Mouse (Mus musculus): Measurements from ENCODE around the gene Six4. TPM values are rescaled to one million over a fixed set of nuclear protein-coding genes. Genes with fewer than 3 reads are reported as not detected.

Six4 gene
- polyA plus RNA-seq, 2 experiments, result 0.02 TPM; not detected in 1

DNA sequence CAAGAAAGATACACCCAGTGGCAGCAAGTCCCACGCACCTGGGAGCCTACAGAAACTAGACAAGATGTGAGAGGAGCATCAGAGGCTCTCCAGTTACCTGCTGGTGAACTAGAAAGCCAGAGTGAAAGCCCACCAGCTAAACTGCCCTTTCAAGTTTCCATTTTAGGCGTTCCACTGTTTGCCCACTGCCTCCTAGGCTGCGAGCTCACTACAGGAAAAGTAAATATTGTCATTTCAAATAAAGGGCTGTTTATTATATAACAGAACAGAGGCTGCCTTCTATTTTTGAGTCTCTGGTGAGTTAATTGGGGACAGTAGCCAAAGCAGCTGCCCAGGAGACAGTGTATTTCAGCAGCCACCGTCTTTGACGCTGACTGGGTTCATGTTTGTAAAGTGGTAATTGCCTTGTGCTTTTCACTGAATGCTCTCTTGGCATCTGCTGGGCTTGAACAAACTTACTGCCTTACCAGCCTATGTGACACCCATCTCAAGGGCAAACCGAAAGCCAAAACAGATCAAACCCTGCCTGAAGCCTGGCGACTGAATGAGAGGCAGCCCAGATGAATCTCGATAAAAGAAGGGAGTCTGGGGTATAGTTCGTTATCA lies 52.3 kb downstream of the Six4 start:
- Histone ChIP-seq H3K4me1 (replicated peaks; ENCODE audit: control insufficient read depth in 2 of 2, insufficient read depth in 2 of 2, low read length in 1 of 2) (no peaks in the 10 kb centered on the region), H3K4me3 (ENCODE audit: insufficient read depth in 1 of 2, low read depth in 2 of 2, low read length in 2 of 2) (no peak overlapping the region), H3K9ac (replicated peaks) (no peak overlapping the region), H3K27ac (no peak overlapping the region), H3K27me3 (ENCODE audit: control insufficient read depth, insufficient read depth, low read length) (peaks cover 10% of the 10 kb centered on the region), H3K36me3 (replicated peaks; ENCODE audit: control insufficient read depth, insufficient read depth, low read depth) (no peaks in the 10 kb centered on the region), H3K4me2 (ENCODE audit: low read depth) (no peak overlapping the region), H3K9me3 (ENCODE audit: control insufficient read depth, low read length) (no peaks in the 10 kb centered on the region)
- 52% methylated on average over 9 of the region's 9 CpGs for WGBS (ENCODE audit: insufficient replicate concordance)
- ATAC-seq (ENCODE audit: insufficient read depth) (no peak), DNase-seq (ENCODE audit: low read depth in 3 of 3, low spot score in 3 of 3) (no peak)
- TF ChIP-seq CTCF (IDR thresholded peaks at IDR 0.05; ENCODE audit: low read depth) (no peak), EP300 (IDR thresholded peaks at IDR 0.05; ENCODE audit: low read depth) (no peak)

DNA sequence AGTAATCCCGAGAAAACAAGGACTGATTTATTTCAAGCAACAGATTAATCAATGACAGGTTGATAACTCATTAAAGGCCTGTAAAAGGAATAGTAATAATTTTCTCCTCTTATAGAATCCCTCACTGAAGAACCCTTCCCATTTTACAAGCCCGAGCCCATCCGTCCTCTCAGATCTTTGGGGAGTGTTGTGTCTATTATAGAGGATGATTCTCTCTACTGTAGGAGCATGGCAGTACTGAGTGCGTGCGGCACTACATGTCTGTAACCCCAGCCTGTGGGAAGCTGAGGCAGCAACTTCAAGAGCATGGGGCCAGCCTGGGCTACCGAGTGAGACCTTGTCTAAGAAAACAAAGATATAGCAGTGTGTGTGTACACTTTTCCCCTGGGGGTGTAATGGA lies 55.8 kb downstream of the Six4 start:
- peaks cover 45% of the 10 kb centered on the region for H3K27me3 ChIP-seq (ENCODE audit: control insufficient read depth, insufficient read depth, low read length)
- H3K9me3 ChIP-seq (ENCODE audit: control insufficient read depth, low read length), result no peaks in the 10 kb centered on the region
- no peaks in the 10 kb centered on the region for H3K36me3 ChIP-seq (replicated peaks; ENCODE audit: control insufficient read depth, insufficient read depth, low read depth)
- no peak overlapping the region for H3K27ac ChIP-seq
- 72% methylated on average over 6 of the region's 6 CpGs for WGBS (ENCODE audit: insufficient replicate concordance)
- no peak overlapping the region for H3K9ac ChIP-seq (replicated peaks)
- TF ChIP-seq EP300 (IDR thresholded peaks at IDR 0.05; ENCODE audit: low read depth) (no peak), CTCF (IDR thresholded peaks at IDR 0.05; ENCODE audit: low read depth) (no peak)
- ATAC-seq (ENCODE audit: insufficient read depth) (no peak), DNase-seq (ENCODE audit: low read depth in 3 of 3, low spot score in 3 of 3) (no peak)
- H3K4me2 ChIP-seq (ENCODE audit: low read depth), result no peak overlapping the region
- no peak overlapping the region for H3K4me3 ChIP-seq (ENCODE audit: insufficient read depth in 1 of 2, low read depth in 2 of 2, low read length in 2 of 2)
- no peaks in the 10 kb centered on the region for H3K4me1 ChIP-seq (replicated peaks; ENCODE audit: control insufficient read depth in 2 of 2, insufficient read depth in 2 of 2, low read length in 1 of 2)

DNA sequence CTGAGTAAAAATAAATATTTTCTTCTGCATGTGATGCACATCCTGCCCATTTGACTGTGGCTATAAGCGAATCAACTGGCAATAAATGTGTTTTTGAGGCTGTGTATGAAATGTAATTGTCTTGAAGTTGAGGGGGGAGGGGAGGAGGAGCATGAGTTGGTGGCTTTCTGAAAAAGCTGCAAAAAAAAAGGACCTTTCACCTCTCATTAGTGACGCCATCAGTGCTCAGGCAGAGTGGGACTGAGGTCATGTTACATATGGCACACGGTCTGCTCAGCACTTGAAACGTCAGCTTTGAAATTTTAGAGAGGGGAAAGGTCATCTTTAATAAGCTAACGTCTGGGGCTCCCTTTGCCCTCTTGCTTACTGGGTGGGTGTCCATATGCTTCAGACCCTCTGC lies 57.8 kb downstream of the Six4 start:
- no peaks in the 10 kb centered on the region for H3K9me3 ChIP-seq (ENCODE audit: control insufficient read depth, low read length)
- WGBS (ENCODE audit: insufficient replicate concordance), result 14% methylated on average over 5 of the region's 5 CpGs
- DNase-seq (ENCODE audit: low read depth in 3 of 3, low spot score in 3 of 3) (no peak), ATAC-seq (ENCODE audit: insufficient read depth) (no peak)
- no peaks in the 10 kb centered on the region for H3K4me1 ChIP-seq (replicated peaks; ENCODE audit: control insufficient read depth in 2 of 2, insufficient read depth in 2 of 2, low read length in 1 of 2)
- H3K27me3 ChIP-seq (ENCODE audit: control insufficient read depth, insufficient read depth, low read length), result peaks cover 65% of the 10 kb centered on the region
- H3K9ac ChIP-seq (replicated peaks), result no peak overlapping the region
- no peak overlapping the region for H3K27ac ChIP-seq
- H3K36me3 ChIP-seq (replicated peaks; ENCODE audit: control insufficient read depth, insufficient read depth, low read depth), result no peaks in the 10 kb centered on the region
- TF ChIP-seq EP300 (IDR thresholded peaks at IDR 0.05; ENCODE audit: low read depth) (no peak), CTCF (IDR thresholded peaks at IDR 0.05; ENCODE audit: low read depth) (no peak)
- no peak overlapping the region for H3K4me2 ChIP-seq (ENCODE audit: low read depth)
- H3K4me3 ChIP-seq (ENCODE audit: insufficient read depth in 1 of 2, low read depth in 2 of 2, low read length in 2 of 2), result no peak overlapping the region

DNA sequence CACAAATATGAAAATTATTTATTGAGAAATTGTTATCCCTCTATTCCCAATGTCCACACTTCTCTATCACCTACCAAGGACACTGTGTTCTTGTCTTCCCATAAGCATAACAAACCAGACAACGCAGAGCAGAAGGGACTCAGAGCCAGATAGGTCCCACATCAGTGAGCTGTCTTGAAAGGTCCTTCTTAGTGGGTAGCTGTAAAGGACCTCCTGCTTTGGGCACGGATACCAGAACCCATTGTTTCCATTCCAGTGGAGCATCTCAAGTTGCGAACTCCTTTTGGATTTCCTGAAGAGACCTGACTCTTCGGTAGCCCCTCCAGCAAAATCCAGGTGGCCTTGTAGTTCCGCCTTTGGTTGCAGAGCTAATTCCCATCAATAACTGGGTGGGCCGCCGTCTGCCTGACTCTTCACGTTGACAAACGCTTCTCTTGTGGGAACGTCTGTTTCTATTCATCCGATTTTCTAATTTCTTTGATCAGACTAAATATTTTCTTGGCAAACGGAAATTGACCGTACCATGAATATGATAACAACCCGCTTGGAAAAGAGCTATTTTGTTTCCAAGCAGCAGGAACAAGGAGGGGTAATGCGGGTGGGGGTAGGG lies 58.6 kb downstream of the Six4 start:
- no peak for ATAC-seq (ENCODE audit: insufficient read depth)
- peaks cover 73% of the 10 kb centered on the region for H3K27me3 ChIP-seq (ENCODE audit: control insufficient read depth, insufficient read depth, low read length)
- TF ChIP-seq CTCF (IDR thresholded peaks at IDR 0.05; ENCODE audit: low read depth) (no peak), EP300 (IDR thresholded peaks at IDR 0.05; ENCODE audit: low read depth) (no peak)
- DNase-seq (ENCODE audit: low read depth in 3 of 3, low spot score in 3 of 3), result no peak
- H3K36me3 ChIP-seq (replicated peaks; ENCODE audit: control insufficient read depth, insufficient read depth, low read depth), result no peaks in the 10 kb centered on the region
- no peaks in the 10 kb centered on the region for H3K4me1 ChIP-seq (replicated peaks; ENCODE audit: control insufficient read depth in 2 of 2, insufficient read depth in 2 of 2, low read length in 1 of 2)
- no peak overlapping the region for H3K9ac ChIP-seq (replicated peaks)
- no peak overlapping the region for H3K4me3 ChIP-seq (ENCODE audit: insufficient read depth in 1 of 2, low read depth in 2 of 2, low read length in 2 of 2)
- no peak overlapping the region for H3K4me2 ChIP-seq (ENCODE audit: low read depth)
- H3K9me3 ChIP-seq (ENCODE audit: control insufficient read depth, low read length), result no peaks in the 10 kb centered on the region
- H3K27ac ChIP-seq, result no peak overlapping the region
- WGBS (ENCODE audit: insufficient replicate concordance), result 17% methylated on average over 15 of the region's 15 CpGs

DNA sequence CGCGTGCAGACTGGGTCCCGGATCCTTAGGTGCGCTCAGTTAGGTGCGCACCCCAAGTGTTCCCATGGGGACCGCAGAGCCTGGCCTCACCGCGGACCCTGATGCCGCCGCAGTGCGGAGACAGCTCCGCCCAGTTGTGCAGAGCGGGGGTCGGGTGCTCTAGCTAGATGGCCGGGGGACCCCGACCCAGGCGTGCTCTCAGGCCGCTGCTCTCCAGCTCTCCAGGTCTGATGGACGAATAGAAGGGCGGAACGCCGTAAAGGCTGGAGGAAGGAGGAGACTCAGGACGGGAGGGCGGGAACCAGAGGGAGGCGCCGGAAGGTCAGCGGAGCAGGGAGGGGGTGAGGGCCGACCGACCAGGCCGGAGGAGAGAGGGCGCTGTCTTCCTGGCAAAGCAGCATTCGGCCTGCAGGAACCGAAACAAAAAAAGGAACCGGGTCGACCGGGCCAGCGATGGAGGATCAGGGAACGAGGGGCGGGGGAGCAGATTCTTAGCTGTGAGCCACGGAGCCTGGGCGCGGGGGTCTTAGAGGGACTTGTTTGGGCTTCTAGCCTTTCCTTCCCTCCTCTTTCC lies 59.5 kb downstream of the Six4 start, which contains the start of gene Six1:
Six1 (minus strand) TSS at position 220 of the 574 bp plus-strand sequence.
- Histone ChIP-seq H3K9ac (replicated peaks) (no peak within 1 kb of the TSS), H3K9me3 (ENCODE audit: control insufficient read depth, low read length) (no peaks in the 10 kb centered on the region), H3K27ac (no peak within 1 kb of the TSS), H3K36me3 (replicated peaks; ENCODE audit: control insufficient read depth, insufficient read depth, low read depth) (no peaks in the 10 kb centered on the region), H3K4me3 (ENCODE audit: insufficient read depth in 1 of 2, low read depth in 2 of 2, low read length in 2 of 2) (peak within 1 kb of the TSS; percentile 43 to 51), H3K4me1 (replicated peaks; ENCODE audit: control insufficient read depth in 2 of 2, insufficient read depth in 2 of 2, low read length in 1 of 2) (no peaks in the 10 kb centered on the region), H3K27me3 (ENCODE audit: control insufficient read depth, insufficient read depth, low read length) (peaks cover 82% of the 10 kb centered on the region), H3K4me2 (ENCODE audit: low read depth) (peak within 1 kb of the TSS; percentile 64)
- ATAC-seq (ENCODE audit: insufficient read depth) (peak; percentile 37; the same call in 1 of the 2 replicates), DNase-seq (ENCODE audit: low read depth in 3 of 3, low spot score in 3 of 3) (peak in 1 of 3 experiments; percentile 6)
- peak; percentile 41; the same call in 1 of the 2 replicates for TF ChIP-seq CTCF (IDR thresholded peaks at IDR 0.05; ENCODE audit: low read depth)
- no peak for TF ChIP-seq EP300 (IDR thresholded peaks at IDR 0.05; ENCODE audit: low read depth)
- WGBS (ENCODE audit: insufficient replicate concordance), result under 1% methylated on average over 42 of the region's 42 CpGs
